Mouse (Mus musculus): ENCODE data around the gene Hist1h2ag. TPM values are rescaled to one million over a fixed set of nuclear protein-coding genes. Genes with fewer than 3 reads are reported as not detected.

Gene Hist1h2ag
- polyA plus RNA-seq, 1 experiment from 2014 or later, result 5.8 TPM

DNA sequence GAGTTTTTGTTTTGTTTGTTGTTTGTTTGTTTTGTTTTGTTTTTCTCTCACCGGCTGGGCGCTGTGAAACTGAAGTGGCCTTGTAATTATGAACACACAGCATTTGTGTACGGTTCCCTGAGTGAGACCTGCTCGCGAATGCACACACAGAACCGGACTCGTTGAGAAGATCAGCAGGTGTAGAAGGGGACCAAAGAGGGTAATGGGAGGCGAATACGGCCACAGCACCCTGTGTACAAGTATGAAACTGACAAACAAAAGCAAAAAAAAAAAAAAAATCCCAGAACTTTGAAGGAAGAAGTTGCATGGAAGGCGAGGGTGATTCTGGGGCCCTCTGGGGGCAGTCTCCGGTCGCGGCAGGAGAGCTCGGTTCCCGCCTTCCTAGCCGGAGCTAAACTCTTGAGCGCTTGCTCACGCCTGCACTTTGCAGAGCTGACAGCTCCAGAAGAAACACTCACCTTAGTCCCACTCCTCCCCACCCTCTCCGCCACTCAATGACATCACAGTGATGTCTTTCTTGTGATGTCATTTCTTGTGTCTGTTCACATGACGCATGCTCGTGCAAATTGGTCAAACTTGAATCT is 47.3 kb downstream of the Hist1h2ag start:
- ATAC-seq, result 0 out of 2 replicates have a peak, but pooled peaks have one; percentile 52
- Histone ChIP-seq H3K4me3 (ENCODE audit: low read length) (peak overlapping the region; percentile 24), H3K27me3 (replicated peaks; ENCODE audit: control insufficient read depth, insufficient read depth, low read length) (peaks cover 54% of the 10 kb centered on the region), H3K9ac (ENCODE audit: low read depth, low read length) (no peak overlapping the region), H3K4me1 (ENCODE audit: control insufficient read depth, insufficient read depth, low read depth, low read length) (no peaks in the 10 kb centered on the region), H3K36me3 (ENCODE audit: control insufficient read depth, insufficient read depth, low read length) (no peaks in the 10 kb centered on the region), H3K4me2 (ENCODE audit: low read length) (peak overlapping the region; percentile 48), H3K9me3 (ENCODE audit: control insufficient read depth, low read length) (peaks cover 10% of the 10 kb centered on the region), H3K27ac (ENCODE audit: low read depth, low read length) (no peak overlapping the region)
- under 1% methylated on average over 21 of the region's 21 CpGs for WGBS

DNA sequence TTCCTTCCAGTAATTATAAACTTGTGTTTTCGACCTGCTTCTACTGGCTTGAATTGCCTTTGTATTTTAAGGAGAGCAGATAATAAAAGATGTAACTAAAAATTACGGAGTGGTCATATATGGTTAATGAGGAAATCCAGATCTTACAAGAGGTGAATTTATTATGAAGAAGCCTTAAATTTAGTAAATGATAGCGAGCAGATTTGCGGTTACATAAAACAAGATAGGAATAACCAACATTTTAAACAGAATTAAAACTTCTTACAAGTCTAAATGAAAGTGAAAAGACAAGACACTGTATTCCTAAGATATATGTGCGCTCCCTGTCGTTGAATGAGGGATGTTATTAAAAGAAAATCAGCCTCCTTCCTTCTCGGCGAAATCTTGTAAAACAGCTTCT is 47.8 kb downstream of the Hist1h2ag start:
- peaks cover 10% of the 10 kb centered on the region for H3K9me3 ChIP-seq (ENCODE audit: control insufficient read depth, low read length)
- WGBS, result 4% methylated on average over 8 of the region's 8 CpGs
- no peak overlapping the region for H3K9ac ChIP-seq (ENCODE audit: low read depth, low read length)
- H3K4me3 ChIP-seq (ENCODE audit: low read length), result peak overlapping the region; percentile 24
- peaks cover 49% of the 10 kb centered on the region for H3K27me3 ChIP-seq (replicated peaks; ENCODE audit: control insufficient read depth, insufficient read depth, low read length)
- no peak overlapping the region for H3K27ac ChIP-seq (ENCODE audit: low read depth, low read length)
- ATAC-seq, result no peak
- no peaks in the 10 kb centered on the region for H3K4me1 ChIP-seq (ENCODE audit: control insufficient read depth, insufficient read depth, low read depth, low read length)
- peak overlapping the region; percentile 48 for H3K4me2 ChIP-seq (ENCODE audit: low read length)
- H3K36me3 ChIP-seq (ENCODE audit: control insufficient read depth, insufficient read depth, low read length), result no peaks in the 10 kb centered on the region

DNA sequence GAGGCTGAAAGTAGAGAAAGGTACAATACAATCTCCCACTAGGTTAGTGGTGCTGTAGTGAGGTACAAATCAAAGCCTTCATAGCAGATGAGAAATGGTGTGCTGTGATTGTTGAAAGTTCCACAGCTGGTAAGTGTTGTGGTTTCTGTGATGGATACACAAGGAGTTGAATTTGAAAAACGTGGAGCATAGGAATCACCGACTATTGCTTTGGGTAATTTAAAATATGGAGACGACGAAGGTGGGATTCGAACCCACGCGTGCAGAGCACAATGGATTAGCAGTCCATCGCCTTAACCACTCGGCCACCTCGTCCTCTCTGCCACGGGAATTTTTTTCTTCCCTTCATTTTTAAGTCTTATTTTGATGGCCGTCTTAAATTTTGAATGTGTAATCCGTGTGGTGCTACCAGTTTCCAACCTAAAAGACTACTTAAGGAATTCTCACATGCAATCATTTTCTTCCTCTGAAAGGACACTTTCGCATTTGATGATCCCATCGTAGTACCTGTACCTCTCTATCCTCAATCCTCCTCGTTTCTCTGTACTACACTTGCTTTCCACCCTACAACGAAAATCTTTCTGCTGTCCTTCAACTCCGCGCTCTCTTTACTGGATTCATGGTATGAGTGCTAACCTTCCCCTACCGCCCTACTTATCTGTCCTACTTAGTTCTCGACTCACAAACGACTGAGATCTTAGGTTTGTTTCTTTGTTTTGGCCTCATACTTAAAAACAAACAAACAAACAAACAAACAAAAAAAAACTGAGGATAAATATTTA is 48.6 kb downstream of the Hist1h2ag start:
- H3K4me2 ChIP-seq (ENCODE audit: low read length), result no peak overlapping the region
- H3K27ac ChIP-seq (ENCODE audit: low read depth, low read length), result no peak overlapping the region
- WGBS, result 4% methylated on average over 22 of the region's 22 CpGs
- H3K4me3 ChIP-seq (ENCODE audit: low read length), result no peak overlapping the region
- H3K36me3 ChIP-seq (ENCODE audit: control insufficient read depth, insufficient read depth, low read length), result no peaks in the 10 kb centered on the region
- no peak overlapping the region for H3K9ac ChIP-seq (ENCODE audit: low read depth, low read length)
- H3K9me3 ChIP-seq (ENCODE audit: control insufficient read depth, low read length), result peaks cover 10% of the 10 kb centered on the region
- H3K27me3 ChIP-seq (replicated peaks; ENCODE audit: control insufficient read depth, insufficient read depth, low read length), result peaks cover 42% of the 10 kb centered on the region
- H3K4me1 ChIP-seq (ENCODE audit: control insufficient read depth, insufficient read depth, low read depth, low read length), result no peaks in the 10 kb centered on the region
- no peak for ATAC-seq

DNA sequence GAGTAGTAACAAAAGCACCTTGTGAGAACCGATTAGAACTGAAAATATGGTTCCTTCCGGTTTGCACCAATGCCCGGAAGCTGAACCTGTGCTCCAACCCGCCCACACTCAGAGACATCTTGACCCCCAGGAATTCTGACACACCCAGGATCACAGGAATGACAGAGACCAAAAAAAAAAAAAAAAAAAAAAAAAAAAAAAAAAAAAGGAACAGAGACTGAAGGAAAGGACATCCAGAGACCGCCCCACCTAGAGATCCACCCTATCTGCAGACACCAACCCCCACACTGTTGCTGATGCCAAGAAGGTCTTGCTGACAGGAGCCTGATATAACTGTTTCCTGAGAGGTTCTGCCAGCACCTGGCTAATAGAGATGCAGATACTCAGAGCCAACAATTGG is 50.2 kb downstream of the Hist1h2ag start:
- peaks cover 27% of the 10 kb centered on the region for H3K27me3 ChIP-seq (replicated peaks; ENCODE audit: control insufficient read depth, insufficient read depth, low read length)

More for the DNA sequence above, 50.2 kb downstream of the Hist1h2ag start:
- no peak overlapping the region for H3K27ac ChIP-seq (ENCODE audit: low read depth, low read length)
- ATAC-seq, result no peak
- H3K4me2 ChIP-seq (ENCODE audit: low read length), result no peak overlapping the region
- no peaks in the 10 kb centered on the region for H3K4me1 ChIP-seq (ENCODE audit: control insufficient read depth, insufficient read depth, low read depth, low read length)
- no peak overlapping the region for H3K4me3 ChIP-seq (ENCODE audit: low read length)
- 86% methylated on average over 5 of the region's 5 CpGs for WGBS
- H3K36me3 ChIP-seq (ENCODE audit: control insufficient read depth, insufficient read depth, low read length), result no peaks in the 10 kb centered on the region
- H3K9me3 ChIP-seq (ENCODE audit: control insufficient read depth, low read length), result peaks cover 10% of the 10 kb centered on the region
- no peak overlapping the region for H3K9ac ChIP-seq (ENCODE audit: low read depth, low read length)

Small RNA genes within 50 kb of the gene (microRNA-seq; reads per million reads assigned to microRNA genes)
- gene Gm26300 (not detected), gene Gm44390 (not detected), gene Gm44486 (not detected)

Other genes with a start within 250 kb of the Hist1h2ag start
- 4.0 and 4.4 TPM in 2 replicates for gene Hist1h2bq, start 232.7 kb downstream of the Hist1h2ag start, polyA plus RNA-seq (2015; fragmentation: Nextera tagmentation; extraction: Ambion mirVana)
- not detected in 2 replicates for gene Hist1h2ao, start 232.5 kb downstream of the Hist1h2ag start, polyA plus RNA-seq (2015; fragmentation: Nextera tagmentation; extraction: Ambion mirVana)
- not detected in 2 replicates for gene Hist1h4m, start 231.2 kb downstream of the Hist1h2ag start, polyA plus RNA-seq (2015; fragmentation: Nextera tagmentation; extraction: Ambion mirVana)
- 2.9 and 4.2 TPM in 2 replicates for gene Hist1h4n, start 210.7 kb downstream of the Hist1h2ag start, polyA plus RNA-seq (2015; fragmentation: Nextera tagmentation; extraction: Ambion mirVana)
- gene Hist1h2ap, start 209.4 kb downstream of the Hist1h2ag start, polyA plus RNA-seq (2015; fragmentation: Nextera tagmentation; extraction: Ambion mirVana), result 530 and 568 TPM in 2 replicates
- gene Hist1h2br, start 209.2 kb downstream of the Hist1h2ag start, polyA plus RNA-seq (2015; fragmentation: Nextera tagmentation; extraction: Ambion mirVana), result 3.8 and 4.2 TPM in 2 replicates
- gene Zfp184, start 97.8 kb downstream of the Hist1h2ag start, polyA plus RNA-seq (2015; fragmentation: Nextera tagmentation; extraction: Ambion mirVana), result 10.6 and 12.4 TPM in 2 replicates
- not detected in 2 replicates for gene Pom121l2, start 61.8 kb downstream of the Hist1h2ag start, polyA plus RNA-seq (2015; fragmentation: Nextera tagmentation; extraction: Ambion mirVana)
- not detected in 2 replicates for gene Prss16, start 33.2 kb downstream of the Hist1h2ag start, polyA plus RNA-seq (2015; fragmentation: Nextera tagmentation; extraction: Ambion mirVana)
- gene Hist1h2ah, start 7.4 kb downstream of the Hist1h2ag start, polyA plus RNA-seq (2015; fragmentation: Nextera tagmentation; extraction: Ambion mirVana), result not detected in 2 replicates
- gene Hist1h2bk, start 7.1 kb downstream of the Hist1h2ag start, polyA plus RNA-seq (2015; fragmentation: Nextera tagmentation; extraction: Ambion mirVana), result 0.70 and 0.87 TPM in 2 replicates
- 6.5 and 6.7 TPM in 2 replicates for gene Hist1h4i, start 1.6 kb downstream of the Hist1h2ag start, polyA plus RNA-seq (2015; fragmentation: Nextera tagmentation; extraction: Ambion mirVana)
- 2.2 and 2.5 TPM in 2 replicates for gene Hist1h2bj, start 270 bp upstream of the Hist1h2ag start, polyA plus RNA-seq (2015; fragmentation: Nextera tagmentation; extraction: Ambion mirVana)
- gene Vmn1r188, start 41.5 kb upstream of the Hist1h2ag start, polyA plus RNA-seq (2015; fragmentation: Nextera tagmentation; extraction: Ambion mirVana), result not detected in 2 replicates
- not detected in 2 replicates for gene Vmn1r189, start 62.9 kb upstream of the Hist1h2ag start, polyA plus RNA-seq (2015; fragmentation: Nextera tagmentation; extraction: Ambion mirVana)
- gene Vmn1r191, start 141.0 kb upstream of the Hist1h2ag start, polyA plus RNA-seq (2015; fragmentation: Nextera tagmentation; extraction: Ambion mirVana), result not detected in 2 replicates
- not detected in 2 replicates for gene Vmn1r192, start 148.2 kb upstream of the Hist1h2ag start, polyA plus RNA-seq (2015; fragmentation: Nextera tagmentation; extraction: Ambion mirVana)
- gene Vmn1r193, start 180.2 kb upstream of the Hist1h2ag start, polyA plus RNA-seq (2015; fragmentation: Nextera tagmentation; extraction: Ambion mirVana), result not detected in 2 replicates
- not detected in 2 replicates for gene Vmn1r194, start 201.3 kb upstream of the Hist1h2ag start, polyA plus RNA-seq (2015; fragmentation: Nextera tagmentation; extraction: Ambion mirVana)
- gene Vmn1r195, start 227.6 kb upstream of the Hist1h2ag start, polyA plus RNA-seq (2015; fragmentation: Nextera tagmentation; extraction: Ambion mirVana), result not detected in 2 replicates
- not detected in 2 replicates for gene Vmn1r196, start 247.0 kb upstream of the Hist1h2ag start, polyA plus RNA-seq (2015; fragmentation: Nextera tagmentation; extraction: Ambion mirVana)